Mouse (Mus musculus): ENCODE measurements around the gene Myo1e.

The Myo1e gene

DNA sequence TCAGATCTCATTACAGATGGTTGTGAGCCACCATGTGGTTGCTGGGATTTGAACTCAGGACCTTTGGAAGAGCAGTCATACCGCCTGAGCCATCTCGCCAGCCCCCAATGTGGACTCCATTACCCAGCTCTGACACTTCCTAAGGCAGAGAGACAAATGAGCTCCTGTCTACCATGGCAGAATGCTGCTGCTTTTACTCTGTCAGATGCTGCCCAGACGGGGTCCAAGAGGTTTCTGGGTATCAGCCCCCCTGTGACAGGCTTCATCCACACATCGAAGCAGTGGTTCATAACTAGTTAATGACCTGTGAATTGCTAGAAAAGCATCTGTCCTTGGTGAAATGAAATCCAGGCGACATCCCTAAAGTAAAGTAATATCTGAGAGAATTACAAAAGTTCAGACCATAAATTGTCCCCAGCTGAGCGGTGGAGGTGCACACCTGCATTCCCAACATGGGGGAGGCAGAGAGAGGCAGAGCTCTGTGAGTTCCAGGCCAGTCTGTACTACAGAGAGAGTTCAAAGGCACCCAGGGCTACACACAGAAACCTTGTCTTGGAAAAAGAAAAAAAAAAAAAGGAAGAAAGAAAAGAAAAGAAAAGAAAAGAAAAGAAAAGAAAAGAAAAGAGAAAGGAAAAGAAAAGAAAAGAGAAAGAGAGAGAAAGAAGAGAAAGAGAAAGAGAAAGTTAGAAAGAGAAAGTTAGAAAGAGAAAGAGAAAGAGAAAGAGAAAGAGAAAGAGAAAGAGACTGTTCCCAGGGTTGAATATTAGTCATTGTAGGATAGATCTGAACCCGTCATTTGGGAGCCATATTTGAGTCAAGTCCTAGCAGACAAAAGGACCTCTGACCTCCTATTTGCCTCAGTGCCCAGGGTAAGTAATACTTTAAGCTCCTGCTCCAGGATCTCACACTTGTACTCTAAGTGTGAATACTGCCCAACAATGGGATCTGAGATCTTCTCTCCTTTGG lies 172.6 kb downstream of the Myo1e start:
- no peak for DNase-seq

DNA sequence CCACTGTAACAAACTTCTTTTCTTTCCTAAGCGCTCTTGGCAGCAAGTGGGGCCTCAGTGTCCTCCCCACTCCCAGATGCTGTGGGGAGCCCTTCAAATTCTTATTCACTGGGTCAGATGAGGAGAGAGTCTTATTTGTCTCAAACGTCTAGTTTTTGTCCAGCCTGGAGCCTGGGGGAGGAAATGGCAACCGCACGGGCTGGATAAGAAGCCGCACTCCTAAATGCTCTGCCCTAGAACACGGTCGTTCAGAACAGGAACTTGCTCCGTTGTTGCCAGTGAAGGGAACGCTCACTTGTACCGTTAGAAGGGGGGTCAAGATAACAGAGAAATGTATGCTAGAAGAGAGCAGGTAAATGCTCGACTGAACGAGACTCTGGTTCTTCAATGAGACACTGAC lies 174.9 kb downstream of the Myo1e start:
- no peak for DNase-seq

DNA sequence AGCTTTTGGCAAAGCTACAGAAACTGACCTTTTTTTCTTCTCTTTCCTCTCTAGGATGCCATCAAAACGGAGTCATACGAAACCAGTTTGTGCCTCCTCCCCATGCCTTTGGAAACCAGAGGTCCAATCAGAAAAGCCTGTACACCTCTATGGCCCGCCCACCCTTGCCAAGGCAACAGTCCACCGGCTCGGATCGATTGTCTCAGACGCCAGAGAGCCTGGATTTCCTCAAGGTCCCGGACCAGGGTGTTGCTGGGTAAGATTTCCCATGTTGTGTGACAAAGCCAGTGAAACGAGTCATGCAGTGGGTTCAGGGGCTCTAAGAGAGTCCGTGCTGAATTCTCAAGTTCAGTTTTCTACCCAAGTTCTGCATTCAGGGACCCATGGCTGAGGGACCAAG lies 176.6 kb downstream of the Myo1e start:
- DNase-seq, result no peak

DNA sequence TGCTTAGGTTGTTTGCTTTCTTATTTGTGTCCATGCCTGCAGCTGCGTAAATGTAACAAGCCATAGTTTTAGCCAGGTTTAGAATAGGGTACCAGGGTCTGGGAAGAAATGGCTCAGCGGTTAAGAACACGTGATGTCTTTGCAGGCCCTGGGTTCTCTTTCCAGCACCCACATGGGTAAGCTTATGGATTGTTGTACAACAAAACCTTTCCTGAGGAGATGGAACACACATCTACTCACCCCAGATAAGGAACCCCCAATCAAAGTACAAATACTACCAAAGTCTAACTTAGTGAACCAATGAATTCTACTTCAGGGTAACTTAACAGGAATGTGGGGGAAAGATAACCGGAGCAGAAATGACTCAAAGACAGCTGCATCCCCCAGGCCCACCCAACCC lies 177.3 kb downstream of the Myo1e start:
- no peak for DNase-seq

DNA sequence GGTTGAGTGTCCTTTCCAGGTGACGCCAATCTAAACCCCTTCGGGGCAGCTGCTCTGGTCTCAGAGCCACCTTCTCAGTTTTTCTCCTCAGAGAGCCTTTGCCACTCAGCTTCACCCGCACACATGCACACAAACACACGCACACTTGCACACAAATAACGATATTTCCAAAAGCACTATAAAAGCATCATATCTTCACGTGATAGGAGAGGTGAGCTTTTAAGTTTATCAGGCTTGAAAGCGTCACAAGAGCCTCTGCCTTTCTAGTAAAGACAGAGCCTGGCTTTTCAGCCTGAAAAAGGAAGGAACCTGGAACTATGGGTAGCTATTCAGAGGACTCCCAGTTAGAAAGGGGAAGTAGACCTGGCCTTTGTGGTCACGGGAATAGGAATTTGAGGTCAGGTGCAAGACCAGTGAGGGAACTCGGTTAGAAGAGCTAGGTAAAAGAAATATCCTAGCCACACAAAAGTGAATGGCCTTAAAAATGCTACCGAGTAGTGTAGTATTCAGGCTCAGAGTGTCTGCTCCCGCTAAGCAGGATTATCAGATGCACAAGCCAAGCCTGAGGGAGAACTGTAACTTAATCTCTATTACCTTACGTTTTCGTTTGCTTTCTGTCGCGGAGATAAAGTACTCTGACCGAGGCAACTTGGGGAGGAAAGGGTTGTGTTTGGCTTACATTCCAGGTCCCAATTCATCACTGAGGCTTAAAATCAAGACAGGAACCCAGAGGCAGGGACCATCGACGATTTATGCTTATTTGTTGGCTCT lies 178.0 kb downstream of the Myo1e start:
- no peak for DNase-seq

DNA sequence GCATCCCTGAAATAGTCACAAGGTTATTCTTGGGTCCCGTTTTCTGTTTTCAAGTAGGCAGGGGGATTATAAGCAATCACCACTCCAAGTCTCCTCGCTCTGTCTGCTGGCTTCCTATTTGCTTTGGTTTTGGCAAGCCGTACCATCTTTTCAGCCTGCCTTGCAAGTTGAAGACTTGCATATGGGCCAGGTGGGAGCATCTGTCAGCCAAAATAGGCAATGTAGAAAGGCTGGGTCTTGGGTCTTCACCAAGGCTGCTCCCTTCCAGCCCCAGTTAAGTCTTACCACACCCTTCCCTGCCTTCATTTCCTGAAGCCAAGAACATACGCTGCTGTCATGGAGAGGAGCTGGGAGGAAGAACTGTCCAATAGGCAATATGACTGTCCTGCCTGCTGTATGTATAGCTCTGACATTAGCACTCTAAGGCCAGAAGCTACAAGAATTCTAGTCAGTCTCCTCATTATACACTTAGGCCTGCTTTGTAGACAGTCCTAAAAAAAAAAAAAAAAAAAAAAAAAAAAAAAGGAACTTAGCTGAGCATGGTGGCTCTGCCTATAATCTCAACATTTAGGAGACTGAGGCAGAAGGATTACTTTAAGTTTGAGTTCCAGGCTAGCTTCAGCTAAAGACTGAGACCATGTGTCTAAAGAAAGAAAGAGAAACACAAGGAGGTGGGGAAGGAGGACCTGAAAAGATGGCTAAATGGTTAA lies 180.4 kb downstream of the Myo1e start:
- no peak for DNase-seq

DNA sequence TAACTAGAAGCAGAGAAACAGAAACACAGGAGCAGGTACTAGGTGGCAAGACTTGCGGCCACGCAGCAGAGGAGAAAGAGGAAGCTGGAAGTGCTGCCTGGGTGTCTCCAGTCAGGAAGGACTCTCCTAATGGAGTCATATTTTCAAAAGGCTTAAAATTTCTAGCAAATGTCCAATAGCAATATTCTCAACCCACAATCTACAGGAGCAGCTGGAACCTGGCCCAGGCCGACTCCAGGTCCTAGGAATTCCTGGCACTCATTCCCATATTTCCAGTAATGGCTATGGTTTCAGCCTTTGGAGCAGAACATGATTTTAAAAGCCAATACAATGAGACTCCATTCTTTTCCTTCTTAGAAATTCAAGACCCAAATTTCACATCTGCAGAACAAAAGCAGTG lies 182.4 kb downstream of the Myo1e start:
- no peak for DNase-seq

DNA sequence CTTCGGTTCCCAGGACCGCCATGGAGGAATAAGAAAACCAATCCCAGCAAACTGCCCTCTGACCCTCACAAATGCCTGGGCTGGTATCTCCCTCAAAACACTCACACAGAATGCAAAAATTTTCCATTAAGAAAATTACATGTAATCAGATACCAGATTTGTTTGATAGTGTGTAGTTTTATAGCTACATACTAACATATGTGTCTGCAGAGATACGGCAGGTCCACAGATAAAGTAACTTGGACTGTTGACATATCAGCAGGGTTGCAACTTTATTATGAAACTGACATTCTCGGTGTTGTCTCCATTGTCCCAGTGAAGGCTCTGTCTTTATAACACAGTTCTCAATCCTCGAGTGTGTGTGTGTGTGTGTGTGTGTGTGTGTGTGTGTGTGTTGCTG lies 183.9 kb downstream of the Myo1e start:
- DNase-seq, result no peak

DNA sequence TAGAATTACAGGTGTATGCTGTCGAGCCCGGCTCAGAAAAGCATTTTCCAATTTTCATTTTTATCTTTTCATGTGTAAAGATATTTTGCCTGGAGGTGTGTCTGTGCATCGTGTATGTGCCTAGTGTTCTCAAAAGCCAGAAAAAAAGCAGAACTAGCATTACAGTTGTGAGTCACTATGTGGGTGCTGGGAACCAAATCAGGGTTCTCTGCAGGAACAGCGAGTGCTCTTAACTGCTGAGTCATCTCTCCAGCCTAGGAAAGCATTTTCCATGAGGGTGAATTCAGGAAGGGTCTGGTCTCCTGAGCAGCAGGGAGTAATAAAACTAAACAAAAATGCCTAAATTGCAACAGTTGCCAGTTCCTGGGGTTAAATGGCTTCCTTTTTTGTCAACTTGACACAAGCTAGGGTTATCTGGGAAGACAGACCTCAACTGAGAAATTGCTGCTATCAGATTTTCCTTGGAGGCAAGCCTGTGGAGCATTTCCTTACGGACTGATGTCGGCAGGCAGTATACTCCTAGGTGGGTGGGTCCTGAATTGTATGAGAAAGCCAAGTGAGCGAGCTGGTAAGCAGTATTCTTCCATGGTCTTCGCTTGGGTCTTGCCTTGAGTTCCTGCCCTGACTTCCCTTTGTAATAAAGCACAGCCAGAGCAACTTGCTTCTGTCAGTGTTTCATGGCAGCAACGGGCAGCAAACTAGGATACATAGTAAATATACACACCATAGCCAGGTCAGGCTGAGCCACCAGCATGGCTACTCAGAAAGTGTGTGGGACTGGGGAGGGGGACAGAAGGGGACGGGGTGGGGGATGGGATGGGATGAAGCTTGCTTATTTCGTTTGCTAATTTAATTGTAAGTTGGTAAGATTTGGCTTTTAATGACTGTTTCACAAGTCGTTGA lies 184.8 kb downstream of the Myo1e start:
- no peak for DNase-seq

DNA sequence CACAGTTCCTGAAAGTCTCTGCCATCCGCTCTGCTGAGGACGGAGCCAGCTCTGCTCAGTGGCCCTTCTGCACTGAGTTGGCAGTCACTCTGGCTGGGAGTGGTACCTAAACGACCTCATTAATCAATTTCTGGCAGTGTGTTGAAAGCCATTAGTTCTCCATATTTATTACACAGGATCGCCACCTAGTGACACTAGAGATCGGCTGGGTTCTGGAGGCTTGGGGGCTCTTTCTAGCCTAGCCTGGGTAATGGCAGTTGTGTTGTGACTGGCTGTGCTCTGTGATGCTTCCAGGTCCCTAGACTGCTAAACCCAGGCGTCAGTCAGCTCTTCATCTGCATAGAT lies 185.4 kb downstream of the Myo1e start:
- DNase-seq, result peak; percentile 44

DNA sequence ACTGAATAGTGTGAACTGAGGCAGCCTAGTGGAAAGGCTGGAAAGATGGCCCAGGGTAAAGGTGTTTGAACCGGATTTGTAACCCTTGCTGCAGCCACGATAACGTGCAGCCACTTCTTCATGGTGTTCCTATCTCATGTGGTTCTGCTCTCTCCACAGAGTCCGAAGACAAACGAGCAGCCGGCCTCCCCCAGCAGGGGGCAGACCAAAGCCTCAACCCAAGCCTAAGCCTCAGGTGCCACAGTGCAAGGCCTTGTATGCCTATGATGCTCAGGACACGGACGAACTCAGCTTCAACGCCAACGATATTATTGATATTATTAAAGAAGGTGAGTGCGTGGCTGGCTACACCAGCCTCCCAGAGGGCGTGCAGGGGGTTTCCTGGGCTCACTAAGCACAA lies 188.5 kb downstream of the Myo1e start:
- DNase-seq, result peak; percentile 31

DNA sequence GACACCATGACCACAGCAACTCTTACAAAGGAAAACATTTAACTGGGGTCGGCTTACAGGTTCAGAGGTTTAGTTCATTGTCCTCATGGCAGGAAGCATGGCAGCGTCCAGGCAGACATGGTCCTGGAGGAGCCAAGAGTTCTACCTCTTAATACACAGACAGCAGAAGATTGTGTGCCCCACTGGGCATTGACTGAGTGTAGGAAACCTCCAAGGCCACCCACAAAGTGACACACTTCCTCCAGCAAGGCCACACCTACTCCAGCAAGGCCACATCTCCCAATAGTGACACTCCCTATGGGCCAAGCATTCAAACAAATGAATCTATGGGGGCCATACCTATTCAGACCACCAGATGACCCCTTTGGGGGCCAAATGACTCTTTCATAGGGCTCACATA lies 188.9 kb downstream of the Myo1e start:
- DNase-seq, result no peak

DNA sequence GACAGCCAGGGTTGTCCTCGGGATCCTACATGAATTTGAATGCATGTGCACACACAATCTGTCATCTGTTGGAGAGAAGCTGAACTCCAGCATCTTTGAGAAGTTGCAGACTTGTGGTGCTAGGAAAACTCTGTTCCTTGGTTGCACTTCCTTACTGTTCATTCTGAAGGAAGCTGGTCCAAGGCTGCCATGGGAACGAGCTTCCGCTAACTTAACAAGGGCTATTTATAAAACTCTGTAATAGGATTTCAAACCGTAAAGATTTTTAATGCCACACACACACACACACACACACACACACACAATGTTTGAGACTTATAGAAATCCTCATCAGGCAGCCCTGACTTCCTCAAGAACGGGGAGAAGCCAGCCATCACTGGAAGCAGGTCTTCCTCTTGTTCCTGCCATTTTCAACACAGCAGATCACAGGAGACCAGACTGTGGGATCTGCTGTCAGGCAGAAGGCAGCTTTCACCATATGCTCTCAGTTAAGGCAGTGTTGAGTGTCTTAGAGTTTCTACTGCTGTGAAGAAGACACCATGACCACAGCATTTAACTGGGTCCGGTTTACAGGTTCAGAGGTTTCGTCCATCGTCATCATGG lies 194.9 kb downstream of the Myo1e start:
- DNase-seq, result no peak

DNA sequence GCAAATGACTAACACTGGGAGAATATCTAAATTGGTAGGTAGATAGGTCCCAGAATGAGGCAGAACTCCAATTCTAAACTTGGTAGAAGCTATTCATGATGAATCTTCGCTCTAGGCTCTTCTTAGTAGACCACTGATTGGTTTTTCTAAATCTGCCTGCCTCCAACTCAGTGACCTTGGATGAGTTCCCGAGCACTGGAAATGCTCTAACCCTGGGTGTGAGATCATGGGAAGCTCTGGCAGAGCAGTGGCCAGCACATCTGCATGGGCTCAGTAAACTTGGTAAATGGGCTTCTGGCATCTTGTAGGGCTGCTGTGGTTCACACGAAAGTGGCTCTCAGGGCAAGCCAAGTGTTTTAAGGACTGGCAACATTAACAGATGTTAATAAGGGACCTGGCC lies 199.4 kb downstream of the Myo1e start:
- DNase-seq, result no peak

DNA sequence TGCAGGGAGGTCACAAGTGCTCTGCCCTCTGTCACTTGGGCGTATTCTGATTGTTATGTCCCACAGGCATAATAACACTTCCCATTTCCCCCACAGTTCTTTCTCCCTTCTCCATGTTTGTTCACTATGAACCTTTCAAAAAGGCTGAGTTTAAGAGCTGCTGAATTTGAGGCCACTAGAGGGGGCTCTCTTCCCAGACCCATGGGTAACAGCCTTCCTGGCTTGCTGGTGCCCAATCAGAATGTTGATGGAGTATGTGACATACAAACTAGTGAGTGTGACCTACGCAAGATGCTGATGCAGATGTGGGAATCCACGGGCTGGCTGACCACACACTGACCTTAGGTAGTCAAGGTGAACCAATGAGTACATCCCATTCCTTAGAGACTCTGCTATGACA lies 201.6 kb downstream of the Myo1e start:
- DNase-seq, result peak; percentile 52

DNA sequence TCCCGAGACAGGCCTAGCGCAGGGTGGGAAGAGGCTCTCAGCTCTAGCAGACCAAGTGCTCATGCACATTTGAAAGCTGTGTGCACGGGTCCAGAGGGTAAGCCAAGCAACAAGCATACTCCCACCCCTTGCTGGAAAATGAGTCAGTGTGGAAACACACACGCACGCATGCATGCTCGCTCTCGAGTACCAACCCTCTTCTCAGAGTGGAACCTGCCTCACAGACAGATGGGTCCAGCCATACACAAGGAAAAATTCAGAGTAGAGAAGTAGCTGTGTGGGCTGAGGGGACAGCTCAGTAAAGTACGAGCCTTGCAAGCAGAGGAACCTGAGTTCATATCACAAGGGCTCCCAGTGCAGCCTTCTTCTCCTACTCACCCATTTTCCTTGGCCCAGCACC lies 202.6 kb downstream of the Myo1e start:
- no peak for DNase-seq

DNA sequence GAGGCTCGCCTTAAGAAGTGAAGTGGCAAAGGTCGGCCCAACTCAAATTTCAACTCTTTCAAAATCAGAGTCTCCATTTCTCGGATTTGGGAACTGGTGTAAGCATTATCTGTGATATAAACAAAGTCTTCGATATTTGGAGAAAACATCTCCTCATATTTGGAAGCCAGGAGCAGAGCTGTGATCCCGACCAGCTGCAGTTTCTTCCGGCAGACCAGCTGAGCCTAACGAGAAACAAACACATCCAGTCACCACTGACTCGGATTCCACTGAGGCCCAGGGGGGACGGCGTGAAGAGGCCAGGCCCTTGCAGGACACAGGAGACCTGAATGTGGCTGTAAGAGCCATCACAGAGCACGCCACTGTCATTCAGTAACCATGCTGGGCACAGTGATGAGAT lies 203.5 kb downstream of the Myo1e start:
- DNase-seq, result peak; percentile 33

DNA sequence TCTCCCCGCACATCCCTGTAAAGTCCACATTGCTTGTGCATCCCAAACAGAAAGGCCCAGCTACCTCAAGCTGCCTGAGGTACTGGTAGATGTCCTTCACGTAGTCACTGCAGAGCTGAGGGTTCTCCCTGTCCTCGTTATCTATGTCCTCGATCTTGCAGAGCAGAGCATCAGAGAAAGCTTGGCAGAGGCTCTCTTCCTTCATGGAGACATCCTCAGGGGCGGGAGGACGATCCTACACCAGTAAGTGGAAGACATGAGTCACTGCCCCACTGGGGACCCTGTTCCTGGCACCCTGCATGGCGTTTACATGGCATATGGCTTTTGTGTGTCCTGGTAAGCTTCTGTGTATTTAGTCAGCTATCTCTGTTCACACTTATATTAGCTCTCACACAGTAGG lies 205.9 kb downstream of the Myo1e start:
- no peak for DNase-seq

DNA sequence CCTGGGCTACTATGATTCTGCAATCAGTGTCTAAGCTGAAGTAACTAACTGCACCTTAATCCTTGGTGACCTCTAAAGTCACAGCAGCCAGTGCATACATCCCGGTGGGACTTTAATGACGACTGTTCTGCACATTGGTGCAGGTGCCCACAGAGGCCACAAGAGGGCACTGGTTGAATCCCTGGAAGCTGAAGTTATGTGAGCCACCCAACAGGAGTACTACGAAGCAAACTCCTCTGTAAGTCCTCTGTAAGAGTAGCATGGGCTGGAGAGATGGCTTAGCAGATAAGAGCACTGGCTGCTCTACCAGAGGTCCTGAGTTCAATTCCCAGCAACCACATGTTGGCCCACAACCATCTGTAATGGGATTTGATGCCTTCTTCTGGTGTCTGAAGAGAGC lies 209.3 kb downstream of the Myo1e start:
- DNase-seq, result no peak

DNA sequence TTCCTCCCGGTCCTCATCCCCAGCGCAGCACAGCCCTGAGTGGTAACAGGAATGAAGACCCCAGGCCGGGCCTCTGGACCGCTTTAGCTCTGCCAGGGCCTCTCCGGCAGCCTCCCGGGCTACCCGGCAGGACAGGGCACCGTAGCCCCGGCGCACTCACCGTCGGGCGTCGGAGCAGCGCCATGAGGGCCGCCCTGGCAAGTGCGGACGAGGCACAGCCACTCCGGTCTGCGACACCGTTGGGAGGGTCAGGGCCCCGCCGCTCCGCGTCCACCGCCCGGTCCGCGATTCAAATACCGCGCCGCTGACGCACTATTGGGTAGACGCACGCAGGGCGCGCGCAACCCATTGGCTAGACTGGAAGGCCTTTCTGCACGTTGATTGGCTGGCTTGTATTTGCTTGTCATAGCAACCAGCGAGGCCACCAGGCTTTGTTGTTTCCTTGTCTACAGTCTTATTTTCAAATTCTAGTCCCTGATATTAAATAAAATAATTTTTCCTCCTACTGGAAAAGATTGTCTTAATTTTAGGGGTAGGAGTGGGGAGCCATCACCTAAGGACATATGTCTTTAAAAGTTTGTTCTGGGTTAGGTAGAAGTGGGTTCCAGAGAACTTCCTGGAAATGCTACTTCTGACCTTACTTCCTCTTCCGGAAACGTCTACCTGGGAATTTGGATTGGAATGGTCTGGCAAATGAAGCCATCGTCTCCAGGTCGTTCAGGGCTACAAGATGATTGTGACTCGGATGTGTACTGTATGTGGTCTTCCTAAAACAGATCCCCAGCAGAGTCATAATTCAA lies 214.3 kb downstream of the Myo1e start, which contains the start of gene Ccnb2:
Ccnb2 (minus strand) TSS at position 291 of the 800 bp plus-strand sequence.
- peak; percentile 94 for DNase-seq

DNA sequence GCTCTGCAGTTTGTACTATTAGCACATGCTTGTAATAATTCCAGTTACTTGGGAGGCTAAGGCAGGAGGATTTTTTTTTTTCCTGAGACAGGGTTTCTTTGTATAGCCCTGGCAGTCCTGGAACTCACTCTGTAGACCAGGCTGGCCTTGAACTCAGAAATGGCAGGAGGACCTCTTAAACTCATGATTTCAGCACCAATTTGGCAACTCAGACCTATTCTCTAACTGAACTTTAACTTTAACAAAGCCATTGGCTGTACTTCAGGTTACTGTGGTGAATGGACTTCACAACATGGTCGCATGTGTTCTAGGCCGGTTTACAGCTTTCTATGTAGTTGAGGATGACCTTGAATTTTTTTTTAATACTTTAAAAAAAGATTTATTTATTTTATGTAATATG lies 215.5 kb downstream of the Myo1e start:
- DNase-seq, result no peak
